Mouse (Mus musculus): ENCODE data around the gene Fmo3.

Fmo3 gene

GRCm38 (mm10) chr1:162930631-162931030 is 53.7 kb downstream of the Fmo3 start:
- no peak for DNase-seq

GRCm38 (mm10) chr1:162929146-162929545 is 55.2 kb downstream of the Fmo3 start:
- no peak for DNase-seq

GRCm38 (mm10) chr1:162925121-162925520 is 59.2 kb downstream of the Fmo3 start:
- no peak for DNase-seq

GRCm38 (mm10) chr1:162916661-162917060 is 67.7 kb downstream of the Fmo3 start:
- no peak for DNase-seq

- no peak for DNase-seq
Observed at GRCm38 (mm10) chr1:162914932-162915556, 69.3 kb downstream of the Fmo3 start.

GRCm38 (mm10) chr1:162912085-162912484 is 72.2 kb downstream of the Fmo3 start:
- DNase-seq = no peak

All from cerebellum, postnatal 25 days (tissue).